Mouse (Mus musculus) hindbrain, postnatal 0 days (tissue): ENCODE measurements around the gene Fpgt. TPM values are rescaled to one million over a fixed set of nuclear protein-coding genes. Genes with fewer than 3 reads are reported as not detected.

Experiments used
- ATAC-seq: fragments of 200-750 bp; cut with Nextera tagmentation; 2 replicates; pipeline ENCODE4 v1.8.0; 2017; ENCODE audit warnings: mild to moderate bottlenecking, moderate TSS enrichment, moderate library complexity
- DNase-seq: peaks from one replicate; pipeline ENCODE4 v3.0.0-alpha.2; 2015; ENCODE audit warnings: low spot score
- H3K27ac ChIP-seq: fragments of 300-500 bp; sonication (generic); 2 replicates; pipeline ENCODE4 v1.5.1; 2014; ENCODE audit warnings: mild to moderate bottlenecking
- H3K27me3 ChIP-seq: fragments of 300-500 bp; sonication (generic); 2 replicates; pipeline ENCODE4 v1.6.1; 2014; ENCODE audit warnings: low read length, mixed read lengths; ENCODE audit not compliant: insufficient read depth
- H3K36me3 ChIP-seq: fragments of 300-500 bp; sonication (generic); 2 replicates; pipeline ENCODE4 v1.6.1; 2014; ENCODE audit warnings: low read length, mixed read lengths; ENCODE audit not compliant: insufficient read depth
- H3K4me1 ChIP-seq: fragments of 300-500 bp; sonication (generic); 2 replicates; pipeline ENCODE4 v1.6.1; 2014; ENCODE audit warnings: antibody characterized with exemption, low read length, mixed read lengths; ENCODE audit not compliant: insufficient read depth
- H3K4me2 ChIP-seq: fragments of 300-500 bp; sonication (generic); 2 replicates; pipeline ENCODE4 v1.6.1; 2014; ENCODE audit warnings: low read depth, mild to moderate bottlenecking, low read length, moderate library complexity, mixed read lengths
- H3K4me3 ChIP-seq: fragments of 300-500 bp; sonication (generic); 2 replicates; pipeline ENCODE4 v1.5.1; 2014; ENCODE audit warnings: low read length
- H3K9ac ChIP-seq: fragments of 300-500 bp; sonication (generic); replicated peaks from 2 replicates; pipeline ENCODE4 v1.6.1; 2014; ENCODE audit warnings: mild to moderate bottlenecking, low read length, moderate library complexity, mixed read lengths
- H3K9me3 ChIP-seq: fragments of 300-500 bp; sonication (generic); 2 replicates; pipeline ENCODE4 v1.6.1; 2016; ENCODE audit warnings: low read length, mixed read lengths
- CTCF ChIP-seq: IDR thresholded peaks from 2 replicates; pipeline ENCODE4 v1.5.1; 2016; ENCODE audit warnings: antibody characterized with exemption, control low read depth, low read depth
- whole genome bisulfite sequencing: fragments of 180-500 bp; shearing (Covaris S2); extraction: QIAGEN DNeasy Blood & Tissue Kit; methylation state at CpG from one replicate; pipeline ENCODE4 v1.1.7; 2014; 5-methylcytosine and 5-hydroxymethylcytosine counted together
- polyA plus RNA-seq: library from polyadenylated mRNA; unstranded; fragments of >200 nt; fragmentation: Nextera tagmentation; extraction: Ambion mirVana; gene quantifications from 2 replicates; pipeline ENCODE4 v1.2.1, GENCODE M21; 2015
- total RNA-seq: library from RNA; depleted of rRNA; stranded (reverse); fragments of >200 nt; gene quantifications from 2 replicates; pipeline ENCODE4 v1.2.3, GENCODE M21; 2014

Gene Fpgt
- total and polyA plus RNA-seq, 2 experiments from 2014 or later: 16.8 to 26.9 TPM

DNA sequence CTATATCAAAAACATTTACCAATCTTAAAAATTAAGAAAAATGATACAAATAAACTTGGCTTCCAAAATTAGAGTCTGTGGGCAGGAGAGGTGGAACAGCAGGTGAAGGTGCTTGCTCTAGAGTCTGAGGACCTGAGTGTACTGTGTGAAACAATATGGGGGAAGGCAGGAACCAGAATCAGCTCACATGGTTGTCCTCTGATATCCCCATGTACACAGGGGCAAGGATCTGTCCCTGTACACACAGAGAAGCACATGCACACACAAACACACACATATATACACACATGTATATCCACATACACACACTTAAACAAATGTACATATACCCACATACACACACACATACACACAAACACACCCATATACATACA is 33.8 kb downstream of the Fpgt start:
- Histone ChIP-seq H3K9ac (no peak overlapping the region), H3K4me2 (no peak overlapping the region), H3K4me3 (no peak overlapping the region), H3K27me3 (no peaks in the 10 kb centered on the region), H3K27ac (no peak overlapping the region), H3K36me3 (no peaks in the 10 kb centered on the region), H3K4me1 (no peaks in the 10 kb centered on the region), H3K9me3 (no peaks in the 10 kb centered on the region)
- no peak for TF ChIP-seq CTCF
- no peak for ATAC-seq
- no peak for DNase-seq

DNA sequence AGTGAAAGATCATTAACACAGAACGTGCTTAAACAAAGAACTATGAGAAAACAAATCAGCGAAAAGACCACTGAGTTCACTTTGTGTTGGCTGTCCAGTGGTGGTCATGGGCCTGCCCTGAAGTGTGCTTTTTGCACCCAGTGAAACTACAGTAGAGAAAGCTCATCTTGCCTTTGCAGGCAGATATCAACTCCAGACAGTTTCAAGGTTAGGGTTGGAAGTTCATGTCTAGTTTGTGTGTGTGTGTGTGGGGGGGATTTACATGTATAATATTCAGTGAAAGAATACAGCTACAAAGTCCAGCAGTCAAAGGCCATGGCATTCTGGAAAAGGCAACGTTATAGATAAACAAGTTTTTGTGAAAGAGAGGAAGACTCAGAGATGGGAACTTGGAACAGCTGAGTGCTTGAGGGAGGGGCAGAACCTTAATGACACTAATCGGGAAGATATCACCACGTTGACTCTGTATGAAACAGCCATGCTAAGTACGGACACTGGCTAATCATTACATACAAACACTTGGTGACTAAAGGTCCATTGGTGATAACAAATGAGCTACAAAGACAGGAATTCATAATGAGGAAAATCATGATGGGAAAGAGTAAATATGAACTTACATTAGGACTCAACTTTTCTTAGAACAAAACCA is 34.3 kb downstream of the Fpgt start:
- H3K4me2 ChIP-seq: no peak overlapping the region
- DNase-seq: no peak
- H3K4me1 ChIP-seq: no peaks in the 10 kb centered on the region
- no peak overlapping the region for H3K9ac ChIP-seq
- no peak overlapping the region for H3K4me3 ChIP-seq
- H3K27ac ChIP-seq: no peak overlapping the region
- no peaks in the 10 kb centered on the region for H3K36me3 ChIP-seq
- TF ChIP-seq CTCF: no peak
- H3K9me3 ChIP-seq: no peaks in the 10 kb centered on the region
- H3K27me3 ChIP-seq: no peaks in the 10 kb centered on the region
- no peak for ATAC-seq
- WGBS: 85% methylated on average over 6 of the region's 6 CpGs

GRCm38 (mm10) chr3:155057566-155057965 is 35.6 kb downstream of the Fpgt start:
- H3K27ac ChIP-seq: no peak overlapping the region
- H3K4me3 ChIP-seq: no peak overlapping the region
- H3K9ac ChIP-seq: no peak overlapping the region
- no peaks in the 10 kb centered on the region for H3K9me3 ChIP-seq
- DNase-seq (no peak), ATAC-seq (no peak)
- no peaks in the 10 kb centered on the region for H3K27me3 ChIP-seq
- H3K4me1 ChIP-seq: no peaks in the 10 kb centered on the region
- TF ChIP-seq CTCF: no peak
- H3K4me2 ChIP-seq: no peak overlapping the region
- H3K36me3 ChIP-seq: no peaks in the 10 kb centered on the region

- H3K36me3 ChIP-seq: no peaks in the 10 kb centered on the region
- no peak overlapping the region for H3K27ac ChIP-seq
- ATAC-seq: no peak
- H3K4me1 ChIP-seq: no peaks in the 10 kb centered on the region
- H3K4me2 ChIP-seq: no peak overlapping the region
- H3K9ac ChIP-seq: no peak overlapping the region
- no peaks in the 10 kb centered on the region for H3K27me3 ChIP-seq
- H3K4me3 ChIP-seq: no peak overlapping the region
- TF ChIP-seq CTCF: no peak
- no peak for DNase-seq
- no peaks in the 10 kb centered on the region for H3K9me3 ChIP-seq
Measured at GRCm38 (mm10) chr3:155056606-155057005, 36.6 kb downstream of the Fpgt start.

GRCm38 (mm10) chr3:155055231-155055916 is 37.8 kb downstream of the Fpgt start, which contains the start of gene Tnni3k:
Gene Tnni3k (minus strand): TSS chr3:155055407.
- H3K4me2 ChIP-seq: no peak within 1 kb of the TSS
- TF ChIP-seq CTCF: no peak
- WGBS: 75% methylated on average over 6 of the region's 6 CpGs

GRCm38 (mm10) chr3:155053189-155053588 is 40.0 kb downstream of the Fpgt start:
- H3K4me3 ChIP-seq: no peak overlapping the region
- no peaks in the 10 kb centered on the region for H3K36me3 ChIP-seq
- no peak overlapping the region for H3K27ac ChIP-seq
- H3K4me1 ChIP-seq: no peaks in the 10 kb centered on the region
- H3K4me2 ChIP-seq: no peak overlapping the region
- WGBS: 68% methylated on average over 1 of the region's 1 CpGs
- no peaks in the 10 kb centered on the region for H3K27me3 ChIP-seq
- TF ChIP-seq CTCF: no peak
- DNase-seq (no peak), ATAC-seq (no peak)
- no peaks in the 10 kb centered on the region for H3K9me3 ChIP-seq
- H3K9ac ChIP-seq: no peak overlapping the region

More at GRCm38 (mm10) chr3:155055231-155055916, 37.8 kb downstream of the Fpgt start, which contains the start of gene Tnni3k:
- Histone ChIP-seq H3K36me3 (no peaks in the 10 kb centered on the region), H3K9ac (no peak within 1 kb of the TSS), H3K4me3 (no peak within 1 kb of the TSS), H3K27me3 (no peaks in the 10 kb centered on the region), H3K4me1 (no peaks in the 10 kb centered on the region), H3K27ac (no peak within 1 kb of the TSS), H3K9me3 (no peaks in the 10 kb centered on the region)
- DNase-seq (no peak), ATAC-seq (no peak)

- Histone ChIP-seq H3K27me3 (no peaks in the 10 kb centered on the region), H3K36me3 (no peaks in the 10 kb centered on the region), H3K4me1 (no peaks in the 10 kb centered on the region), H3K4me3 (no peak overlapping the region), H3K27ac (no peak overlapping the region), H3K9ac (no peak overlapping the region), H3K9me3 (no peaks in the 10 kb centered on the region), H3K4me2 (no peak overlapping the region)
- DNase-seq (no peak), ATAC-seq (no peak)
- TF ChIP-seq CTCF: no peak
Measured at GRCm38 (mm10) chr3:155052021-155052420, 41.2 kb downstream of the Fpgt start.
